Mouse (Mus musculus): Measurements from ENCODE around the gene Mpp2.

- TF ChIP-seq CTCF (IDR thresholded peaks at IDR 0.05) (no peak), EP300 (IDR thresholded peaks at IDR 0.05) (no peak)
These were observed 18.6 kb upstream of the Mpp2 start for GRCm38 (mm10) chr11:102106911-102107310.

All from lung, postnatal 0 days (tissue).